Mouse (Mus musculus): Measurements from ENCODE around the gene Rpa1.
"Not testable (repeated sequence)": the region's sequence is repeated elsewhere in the genome, so short reads cannot be mapped to it uniquely, and the experiment has no call there.

Rpa1 gene

GRCm38 (mm10) chr11:75348199-75348889, at the start of gene Rpa1, which contains the start of gene Smyd4:
Rpa1 (minus strand) TSS chr11:75348324.
Smyd4 (plus strand) TSS chr11:75348433.
- peak; percentile 85 for DNase-seq (ENCODE audit: low read depth, low spot score)

GRCm38 (mm10) chr11:75397452-75397851, 49.3 kb upstream of the Rpa1 start:
- no peak for DNase-seq (ENCODE audit: low read depth, low spot score)

DNA sequence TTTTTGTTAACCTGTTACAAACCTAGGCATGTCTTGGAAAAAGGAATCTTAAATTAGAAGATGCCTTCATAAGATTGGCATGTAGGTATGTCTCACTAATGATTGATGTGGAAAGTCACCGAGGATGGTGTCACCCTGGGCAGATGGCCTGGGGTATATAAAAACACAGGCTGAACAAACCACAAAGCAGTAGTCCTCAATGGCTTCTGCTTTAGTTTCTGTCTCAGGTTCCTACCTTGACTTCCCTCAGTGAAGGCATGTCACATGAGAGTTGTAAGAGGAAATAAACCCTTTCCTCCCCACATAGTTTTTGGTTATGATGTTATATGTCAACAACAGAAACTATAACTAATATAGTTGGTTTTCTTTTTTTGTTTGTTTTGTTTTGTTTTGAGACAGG, 47.5 kb upstream of the Rpa1 start:
- DNase-seq (ENCODE audit: low read depth, low spot score) = no peak

- not testable (repeated sequence) for DNase-seq (ENCODE audit: low read depth, low spot score)
These were observed 35.4 kb upstream of the Rpa1 start for GRCm38 (mm10) chr11:75383529-75383928.

- not testable (repeated sequence) for DNase-seq (ENCODE audit: low read depth, low spot score)
These were observed 30.7 kb upstream of the Rpa1 start for GRCm38 (mm10) chr11:75378786-75379185.

DNA sequence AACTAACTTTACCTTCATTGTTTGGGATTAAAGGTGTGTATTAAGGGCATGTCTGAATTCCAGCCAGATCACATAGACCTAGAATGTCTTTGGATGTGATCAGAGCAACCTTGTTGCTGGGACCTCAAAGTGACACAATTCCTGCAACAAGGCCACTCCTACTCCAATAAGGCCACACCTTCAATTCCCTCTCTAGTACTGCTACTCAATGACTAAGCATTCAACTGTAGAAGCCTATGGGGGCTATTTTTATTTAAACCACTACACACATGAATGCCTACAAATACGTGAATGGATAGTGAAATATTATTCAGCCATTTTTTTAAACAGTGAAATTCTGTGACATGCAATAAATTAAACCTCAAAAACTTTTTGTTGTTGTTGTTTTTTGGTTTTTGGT, 29.0 kb upstream of the Rpa1 start:
- DNase-seq (ENCODE audit: low read depth, low spot score) = no peak

DNA sequence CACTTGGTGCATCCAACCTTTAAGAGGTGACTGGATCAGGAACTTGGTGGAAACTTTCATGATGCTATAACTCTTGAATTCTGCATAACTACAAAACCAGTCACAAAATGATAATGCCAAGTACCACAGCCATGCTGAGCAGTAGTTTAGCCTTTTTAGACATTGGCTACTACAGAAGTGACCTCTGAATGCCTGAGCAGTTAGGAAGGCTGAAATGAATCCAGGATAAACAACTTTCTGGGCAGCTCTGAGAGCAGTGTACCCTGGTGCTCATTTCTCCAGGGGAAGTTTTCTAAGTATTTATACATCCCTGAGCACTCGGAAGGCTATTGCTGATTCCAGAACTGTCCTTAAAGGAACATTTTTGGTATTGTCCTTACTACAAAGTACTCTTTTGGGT, 7.4 kb upstream of the Rpa1 start:
- no peak for DNase-seq (ENCODE audit: low read depth, low spot score)

GRCm38 (mm10) chr11:75351225-75351624, 3.1 kb upstream of the Rpa1 start:
- DNase-seq (ENCODE audit: low read depth, low spot score) = no peak

- DNase-seq (ENCODE audit: low read depth, low spot score) = no peak
These were observed 752 bp upstream of the Rpa1 start for GRCm38 (mm10) chr11:75348890-75349261.

GRCm38 (mm10) chr11:75347596-75347995, 528 bp downstream of the Rpa1 start:
- DNase-seq (ENCODE audit: low read depth, low spot score) = no peak

- no peak for DNase-seq (ENCODE audit: low read depth, low spot score)
These were observed 937 bp downstream of the Rpa1 start for GRCm38 (mm10) chr11:75347188-75347585.

GRCm38 (mm10) chr11:75346556-75347187, 1.5 kb downstream of the Rpa1 start:
- DNase-seq (ENCODE audit: low read depth, low spot score) = no peak

GRCm38 (mm10) chr11:75344716-75345115, 3.4 kb downstream of the Rpa1 start:
- no peak for DNase-seq (ENCODE audit: low read depth, low spot score)

DNA sequence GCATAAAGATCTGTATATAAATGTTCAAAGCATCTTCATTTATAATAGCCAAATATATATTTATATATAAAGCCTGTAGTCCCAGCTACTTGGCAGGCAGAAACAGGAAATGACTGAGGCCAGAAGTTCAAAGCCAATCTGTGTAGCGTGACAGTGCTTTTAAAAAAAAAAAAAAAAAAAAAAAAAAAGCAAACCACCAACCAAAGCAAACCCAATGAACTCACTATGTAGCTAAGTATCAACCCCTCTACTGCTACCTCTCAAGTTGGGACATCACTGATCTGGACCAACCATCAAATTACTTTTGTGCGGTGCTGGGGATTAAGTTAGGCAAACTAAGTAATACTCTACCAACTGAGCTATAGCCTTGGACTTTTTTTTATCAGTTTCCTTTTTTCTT, 4.0 kb downstream of the Rpa1 start:
- no peak for DNase-seq (ENCODE audit: low read depth, low spot score)

DNA sequence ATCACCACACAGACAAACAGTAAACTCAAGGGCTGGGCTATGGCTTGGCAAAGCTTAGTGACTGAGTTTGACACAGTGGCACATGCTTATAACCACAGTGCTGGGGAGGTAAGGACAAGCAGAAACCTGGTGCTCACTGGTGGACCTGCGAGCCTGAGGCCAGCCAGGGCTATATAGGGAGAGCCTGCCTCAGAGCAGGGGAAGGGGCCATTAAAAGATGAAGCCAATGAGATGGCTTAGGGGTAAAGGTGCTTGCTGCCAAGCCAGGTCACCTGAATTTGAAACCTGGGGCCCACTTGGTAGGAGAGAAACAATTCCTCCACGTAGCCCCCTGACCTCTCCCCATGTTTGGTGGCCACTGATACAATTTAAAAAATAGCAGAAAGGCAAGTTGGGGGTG, 5.0 kb downstream of the Rpa1 start:
- no peak for DNase-seq (ENCODE audit: low read depth, low spot score)

GRCm38 (mm10) chr11:75340698-75341345, 7.3 kb downstream of the Rpa1 start:
- no peak for DNase-seq (ENCODE audit: low read depth, low spot score)

DNA sequence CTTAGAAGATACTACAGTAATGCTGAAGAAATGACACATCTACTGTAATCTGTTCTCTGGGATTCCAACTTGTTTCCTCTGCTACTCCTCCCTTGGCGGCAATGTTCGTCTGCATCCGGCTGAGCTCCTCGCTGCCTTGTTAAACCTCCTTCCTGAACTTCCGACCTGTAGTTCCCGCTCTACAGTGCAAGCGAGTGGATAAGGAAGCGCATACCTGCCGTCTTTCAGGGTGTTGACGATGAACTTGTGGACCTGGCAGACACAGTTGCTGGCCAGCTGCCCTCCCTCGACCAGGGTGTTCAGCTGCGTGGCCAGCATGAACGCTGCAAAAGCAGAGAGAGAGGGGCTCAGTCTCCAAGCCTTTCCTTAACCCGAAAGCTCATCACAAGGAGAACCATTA, 8.0 kb downstream of the Rpa1 start:
- DNase-seq (ENCODE audit: low read depth, low spot score) = no peak

DNA sequence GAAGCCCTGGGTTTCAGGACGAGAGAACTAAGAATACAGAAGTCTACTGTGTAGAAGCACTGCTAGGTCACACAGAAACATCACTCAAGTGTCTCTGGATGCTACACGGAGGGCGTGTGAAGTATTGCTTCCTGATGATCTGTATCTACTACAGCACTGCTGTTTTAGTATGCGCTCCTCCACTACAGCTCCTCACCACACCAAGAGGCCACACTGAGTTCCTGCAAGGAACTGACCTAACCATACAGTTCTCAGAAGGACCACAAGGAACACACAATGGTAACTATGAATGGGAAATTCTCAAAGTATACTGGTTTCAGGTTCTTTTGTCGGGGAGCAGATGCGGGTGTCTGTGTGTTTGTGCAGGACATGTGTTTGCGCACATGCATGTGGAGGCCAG, 10.9 kb downstream of the Rpa1 start:
- no peak for DNase-seq (ENCODE audit: low read depth, low spot score)

- DNase-seq (ENCODE audit: low read depth, low spot score) = no peak
These were observed 11.4 kb downstream of the Rpa1 start for GRCm38 (mm10) chr11:75336676-75337075.

GRCm38 (mm10) chr11:75325969-75326311, 22.2 kb downstream of the Rpa1 start:
- no peak for DNase-seq (ENCODE audit: low read depth, low spot score)

DNA sequence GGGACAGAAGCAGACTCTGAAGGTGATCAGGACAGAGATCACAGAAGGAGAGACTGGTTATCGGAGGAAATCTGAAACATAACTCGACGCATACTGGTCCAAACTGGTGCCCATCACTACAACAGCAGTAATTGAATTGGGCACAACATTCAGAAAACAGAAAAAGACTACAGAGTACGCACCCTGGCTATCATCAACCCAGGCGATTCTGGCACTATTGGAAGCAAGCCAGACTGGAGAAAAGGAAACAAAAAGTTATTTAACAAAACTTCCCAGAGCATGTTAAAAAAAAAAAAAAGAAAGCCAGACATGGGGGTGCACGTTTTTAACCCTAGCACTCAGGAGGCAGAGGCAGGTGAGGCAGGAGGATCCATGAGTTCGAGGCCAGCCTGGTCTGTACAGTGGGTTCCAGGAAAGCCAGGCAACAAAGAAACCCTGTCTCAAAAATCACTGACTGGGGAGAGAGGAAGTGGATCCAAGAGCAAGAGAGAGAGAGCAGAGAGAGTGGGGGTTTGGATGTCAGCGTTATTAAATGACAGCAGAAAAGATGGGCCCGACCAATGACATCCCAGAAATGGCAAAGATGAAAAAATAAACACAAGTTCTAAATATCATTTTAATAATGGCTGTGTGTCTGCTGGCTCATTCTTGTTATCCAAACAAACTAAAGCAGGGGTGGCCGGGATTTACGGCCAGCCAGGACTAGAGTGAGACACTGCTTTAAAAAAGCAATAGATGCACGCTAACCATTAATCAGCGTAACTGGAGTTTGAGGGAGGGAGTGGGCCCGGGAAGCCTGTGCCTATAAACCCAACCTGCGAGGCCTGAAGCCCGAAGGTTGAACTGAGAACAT, 22.8 kb downstream of the Rpa1 start:
- no peak for DNase-seq (ENCODE audit: low read depth, low spot score)

DNA sequence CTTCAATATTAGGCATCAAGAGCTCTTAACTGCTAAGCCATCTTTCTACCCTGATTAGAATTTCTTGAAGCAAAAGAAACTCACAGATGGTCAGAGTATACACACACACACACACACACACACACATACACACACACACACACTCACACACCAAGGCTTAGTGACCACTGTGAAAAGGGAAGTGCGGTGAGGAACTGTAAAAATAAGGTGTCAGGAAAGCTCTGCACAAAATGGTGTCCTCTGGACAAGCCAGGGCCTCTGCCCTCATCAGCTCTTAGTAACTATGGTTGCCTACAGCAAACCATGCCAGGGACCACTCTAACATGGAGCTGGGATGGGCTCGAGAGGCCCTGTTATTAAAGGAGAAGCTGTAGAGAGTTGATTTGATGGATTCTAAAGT, 23.7 kb downstream of the Rpa1 start:
- no peak for DNase-seq (ENCODE audit: low read depth, low spot score)

All from brain, embryonic 18.5 days (tissue).